Mouse (Mus musculus) kidney, embryonic 16.5 days (tissue): ENCODE measurements around the gene Acad12. TPM values are rescaled to one million over a fixed set of nuclear protein-coding genes. Genes with fewer than 3 reads are reported as not detected.

ENCODE experiments used
- ATAC-seq: fragments of 200-750 bp; cut with Nextera tagmentation; 2 replicates; pipeline ENCODE4 v1.8.0; 2017; ENCODE audit warnings: moderate TSS enrichment; ENCODE audit not compliant: low FRiP score, low TSS enrichment
- H3K27ac ChIP-seq: fragments of 300-500 bp; sonication (generic); 2 replicates; pipeline ENCODE4 v1.5.1; 2014; ENCODE audit warnings: low read length
- H3K27me3 ChIP-seq: fragments of 300-500 bp; sonication (generic); 2 replicates; pipeline ENCODE4 v1.6.1; 2014; ENCODE audit warnings: low read length, control low read depth, mixed read lengths; ENCODE audit not compliant: insufficient read depth
- H3K36me3 ChIP-seq: fragments of 300-500 bp; sonication (generic); 2 replicates; pipeline ENCODE4 v1.6.1; 2014; ENCODE audit warnings: low read length, control low read depth, mixed read lengths; ENCODE audit not compliant: insufficient read depth
- H3K4me1 ChIP-seq: fragments of 300-500 bp; sonication (generic); 2 replicates; pipeline ENCODE4 v1.6.1; 2014; ENCODE audit warnings: low read length, control low read depth, mixed read lengths; ENCODE audit not compliant: insufficient read depth
- H3K4me2 ChIP-seq: fragments of 300-500 bp; sonication (generic); replicated peaks from 2 replicates; pipeline ENCODE4 v1.6.1; 2014; ENCODE audit warnings: low read depth, low read length
- H3K4me3 ChIP-seq: fragments of 300-500 bp; sonication (generic); 2 replicates; pipeline ENCODE4 v1.5.1; 2014; ENCODE audit warnings: mild to moderate bottlenecking, low read length
- H3K9ac ChIP-seq: fragments of 300-500 bp; sonication (generic); replicated peaks from 2 replicates; pipeline ENCODE4 v1.6.1; 2014; ENCODE audit warnings: low read length
- H3K9me3 ChIP-seq: fragments of 300-500 bp; sonication (generic); 2 replicates; pipeline ENCODE4 v1.6.1; 2016; ENCODE audit warnings: low read length, control low read depth
- WGBS: fragments of 180-500 bp; shearing (Covaris S2); extraction: QIAGEN DNeasy Blood & Tissue Kit; methylation state at CpG from one replicate; pipeline ENCODE4 v1.1.7; 2014; 5-methylcytosine and 5-hydroxymethylcytosine counted together
- polyA plus RNA-seq: library from polyadenylated mRNA; unstranded; fragments of >200 nt; fragmentation: Nextera tagmentation; extraction: Ambion mirVana; gene quantifications from 2 replicates; pipeline ENCODE4 v1.2.1, GENCODE M21; 2015

Gene Acad12
- polyA plus RNA-seq: 3.5 and 3.6 TPM in 2 replicates

GRCm38 (mm10) chr5:121618592-121619513 lies at the start of gene Acad12:
Gene Acad12, minus strand, starts transcription at chr5:121618938.
- Histone ChIP-seq H3K4me3 (peak within 1 kb of the TSS; percentile 86), H3K4me2 (peak within 1 kb of the TSS; percentile 66), H3K27me3 (no peaks in the 10 kb centered on the region), H3K9ac (peak within 1 kb of the TSS; percentile 91), H3K27ac (peak within 1 kb of the TSS; percentile 87), H3K9me3 (no peaks in the 10 kb centered on the region), H3K36me3 (no peaks in the 10 kb centered on the region), H3K4me1 (peaks cover 11% of the 10 kb centered on the region)
- under 1% methylated on average over 55 of the region's 58 CpGs for WGBS
- ATAC-seq: peak; percentile 92

- H3K27ac ChIP-seq: no peak overlapping the region
- no peak overlapping the region for H3K4me2 ChIP-seq
- H3K9ac ChIP-seq: no peak overlapping the region
- H3K4me1 ChIP-seq: no peaks in the 10 kb centered on the region
- WGBS: 74% methylated on average over 6 of the region's 6 CpGs
- H3K9me3 ChIP-seq: 0 out of 2 replicates have a peak, but pooled peaks cover 3% of the 10 kb centered on the region
- H3K27me3 ChIP-seq: no peaks in the 10 kb centered on the region
- ATAC-seq: no peak
- peaks cover 19% of the 10 kb centered on the region for H3K36me3 ChIP-seq
- no peak overlapping the region for H3K4me3 ChIP-seq
These were observed 49.7 kb upstream of the Acad12 start for GRCm38 (mm10) chr5:121668411-121668810.

GRCm38 (mm10) chr5:121667067-121667466 lies 48.3 kb upstream of the Acad12 start:
- H3K4me3 ChIP-seq: no peak overlapping the region
- H3K9ac ChIP-seq: no peak overlapping the region
- ATAC-seq: no peak
- H3K36me3 ChIP-seq: peaks cover 26% of the 10 kb centered on the region
- H3K9me3 ChIP-seq: 0 out of 2 replicates have a peak, but pooled peaks cover 3% of the 10 kb centered on the region
- no peak overlapping the region for H3K27ac ChIP-seq
- H3K4me1 ChIP-seq: no peaks in the 10 kb centered on the region
- 78% methylated on average over 4 of the region's 4 CpGs for WGBS
- H3K4me2 ChIP-seq: no peak overlapping the region
- H3K27me3 ChIP-seq: no peaks in the 10 kb centered on the region

GRCm38 (mm10) chr5:121664971-121665370 lies 46.2 kb upstream of the Acad12 start:
- no peak overlapping the region for H3K4me2 ChIP-seq
- peaks cover 9% of the 10 kb centered on the region for H3K4me1 ChIP-seq
- ATAC-seq: no peak
- WGBS: 96% methylated on average over 9 of the region's 9 CpGs
- H3K4me3 ChIP-seq: no peak overlapping the region
- no peak overlapping the region for H3K27ac ChIP-seq
- no peaks in the 10 kb centered on the region for H3K27me3 ChIP-seq
- no peaks in the 10 kb centered on the region for H3K9me3 ChIP-seq
- H3K9ac ChIP-seq: no peak overlapping the region
- peaks cover 23% of the 10 kb centered on the region for H3K36me3 ChIP-seq

GRCm38 (mm10) chr5:121664078-121664477 lies 45.3 kb upstream of the Acad12 start:
- ATAC-seq: no peak
- Histone ChIP-seq H3K4me1 (peaks cover 12% of the 10 kb centered on the region), H3K36me3 (peaks cover 22% of the 10 kb centered on the region), H3K4me3 (no peak overlapping the region), H3K9me3 (no peaks in the 10 kb centered on the region), H3K4me2 (no peak overlapping the region), H3K27ac (no peak overlapping the region), H3K9ac (no peak overlapping the region), H3K27me3 (no peaks in the 10 kb centered on the region)
- WGBS: 91% methylated on average over 6 of the region's 6 CpGs

GRCm38 (mm10) chr5:121663456-121663855 lies 44.7 kb upstream of the Acad12 start:
- Histone ChIP-seq H3K9me3 (no peaks in the 10 kb centered on the region), H3K9ac (no peak overlapping the region), H3K4me3 (no peak overlapping the region), H3K4me1 (peaks cover 12% of the 10 kb centered on the region), H3K4me2 (no peak overlapping the region), H3K27ac (no peak overlapping the region), H3K27me3 (no peaks in the 10 kb centered on the region), H3K36me3 (peaks cover 22% of the 10 kb centered on the region)
- WGBS: 83% methylated on average over 8 of the region's 8 CpGs
- ATAC-seq: no peak

GRCm38 (mm10) chr5:121661494-121661893 lies 42.8 kb upstream of the Acad12 start:
- Histone ChIP-seq H3K27ac (no peak overlapping the region), H3K9ac (peak overlapping the region; percentile 83), H3K4me1 (peaks cover 12% of the 10 kb centered on the region), H3K27me3 (no peaks in the 10 kb centered on the region), H3K9me3 (no peaks in the 10 kb centered on the region), H3K4me2 (peak overlapping the region; percentile 78), H3K4me3 (peak overlapping the region; percentile 83), H3K36me3 (peaks cover 19% of the 10 kb centered on the region)
- 71% methylated on average over 5 of the region's 5 CpGs for WGBS
- no peak for ATAC-seq

GRCm38 (mm10) chr5:121660897-121661254 lies 42.1 kb upstream of the Acad12 start:
- H3K4me1 ChIP-seq: peaks cover 12% of the 10 kb centered on the region
- peak; percentile 66 for ATAC-seq
- no peaks in the 10 kb centered on the region for H3K27me3 ChIP-seq
- peak overlapping the region; percentile 83 for H3K9ac ChIP-seq
- peak overlapping the region; percentile 83 for H3K4me3 ChIP-seq
- H3K4me2 ChIP-seq: peak overlapping the region; percentile 78
- H3K9me3 ChIP-seq: no peaks in the 10 kb centered on the region
- no peak overlapping the region for H3K27ac ChIP-seq
- WGBS: 1% methylated on average over 26 of the region's 26 CpGs
- peaks cover 16% of the 10 kb centered on the region for H3K36me3 ChIP-seq

- peak within 1 kb of the TSS; percentile 13 for H3K27ac ChIP-seq
- no peaks in the 10 kb centered on the region for H3K27me3 ChIP-seq
- peak; percentile 92 for ATAC-seq
- peak within 1 kb of the TSS; percentile 83 for H3K4me3 ChIP-seq
- peaks cover 12% of the 10 kb centered on the region for H3K4me1 ChIP-seq
- 1% methylated on average over 74 of the region's 85 CpGs for WGBS
- H3K36me3 ChIP-seq: peaks cover 16% of the 10 kb centered on the region
- no peaks in the 10 kb centered on the region for H3K9me3 ChIP-seq
- H3K4me2 ChIP-seq: peak within 1 kb of the TSS; percentile 78
- peak within 1 kb of the TSS; percentile 83 for H3K9ac ChIP-seq
These were observed 41.5 kb upstream of the Acad12 start, which contains the start of the genes Acad10 and Brap for GRCm38 (mm10) chr5:121660059-121660896. Gene Acad10, minus strand, starts transcription at chr5:121660514. Gene Brap, plus strand, starts transcription at chr5:121660563.
